Mouse (Mus musculus) adrenal gland, postnatal 10 days (tissue): ENCODE results near the gene Pde1a. TPM values are rescaled to one million over a fixed set of nuclear protein-coding genes. Genes with fewer than 3 reads are reported as not detected.
"Not testable (repeated sequence)": the region's sequence is repeated elsewhere in the genome, so short reads cannot be mapped to it uniquely, and the experiment has no call there.

Experiments used
- DNase-seq: peaks from one replicate; pipeline ENCODE4 v3.0.0; 2021; ENCODE audit warnings: mixed read lengths
- total RNA-seq, 2 experiments: library from RNA; stranded (reverse); gene quantifications; 2 replicates each; pipeline ENCODE4 v1.2.3; 2021

Gene Pde1a
- total RNA-seq, 2 experiments from 2014 or later, result 17.4 to 20.3 TPM

GRCm38 (mm10) chr2:79961421-79961820 lies 167.8 kb downstream of the Pde1a start:
- DNase-seq, result no peak

- DNase-seq, result no peak
Observed at GRCm38 (mm10) chr2:79957659-79958340, 171.5 kb downstream of the Pde1a start.

- DNase-seq, result no peak
Observed at GRCm38 (mm10) chr2:79945898-79946675, 183.2 kb downstream of the Pde1a start.

DNA sequence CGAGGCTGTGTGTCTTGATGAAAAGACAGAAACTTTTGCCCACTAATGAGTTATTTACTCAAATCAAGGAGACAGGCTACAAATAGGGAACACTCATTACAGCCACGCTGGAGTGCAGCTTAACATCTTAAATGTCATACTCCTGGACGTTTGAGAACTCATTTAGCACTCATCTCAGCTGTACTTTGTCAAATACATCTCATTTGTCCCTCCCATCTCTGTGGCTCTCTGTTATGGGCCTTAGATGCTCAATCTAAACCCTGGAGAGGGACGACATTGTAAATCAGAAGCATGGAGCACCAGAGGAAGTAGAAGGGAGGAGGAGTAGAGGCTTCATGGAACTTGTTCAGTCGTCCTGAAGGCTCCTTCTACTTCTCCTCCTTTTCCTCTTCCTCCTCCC lies 194.6 kb downstream of the Pde1a start:
- DNase-seq, result no peak

- DNase-seq, result no peak
Observed at GRCm38 (mm10) chr2:79922356-79922755, 206.9 kb downstream of the Pde1a start.

- no peak for DNase-seq
Observed at GRCm38 (mm10) chr2:79921375-79921774, 207.9 kb downstream of the Pde1a start.

DNA sequence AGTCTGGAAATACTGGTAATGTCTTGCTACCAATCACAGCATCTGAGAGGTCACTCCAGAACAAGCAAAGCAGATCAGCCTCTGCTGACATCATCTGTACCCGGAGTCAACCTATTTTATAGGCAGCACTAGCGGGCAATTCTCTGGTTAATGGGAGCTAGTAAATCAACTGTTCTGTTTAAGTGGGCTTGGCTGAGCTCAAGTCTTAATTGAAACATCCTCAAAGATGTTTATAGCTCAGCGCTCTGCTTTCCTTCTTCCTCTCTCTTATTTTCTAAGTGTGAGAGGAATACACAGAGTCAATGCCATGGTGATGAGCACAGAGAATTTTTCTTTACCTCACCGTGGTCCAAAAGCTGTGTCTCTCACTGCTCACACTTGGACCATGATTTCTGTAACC lies 208.8 kb downstream of the Pde1a start:
- DNase-seq, result no peak

GRCm38 (mm10) chr2:79901841-79902510 lies 227.3 kb downstream of the Pde1a start:
- no peak for DNase-seq

DNA sequence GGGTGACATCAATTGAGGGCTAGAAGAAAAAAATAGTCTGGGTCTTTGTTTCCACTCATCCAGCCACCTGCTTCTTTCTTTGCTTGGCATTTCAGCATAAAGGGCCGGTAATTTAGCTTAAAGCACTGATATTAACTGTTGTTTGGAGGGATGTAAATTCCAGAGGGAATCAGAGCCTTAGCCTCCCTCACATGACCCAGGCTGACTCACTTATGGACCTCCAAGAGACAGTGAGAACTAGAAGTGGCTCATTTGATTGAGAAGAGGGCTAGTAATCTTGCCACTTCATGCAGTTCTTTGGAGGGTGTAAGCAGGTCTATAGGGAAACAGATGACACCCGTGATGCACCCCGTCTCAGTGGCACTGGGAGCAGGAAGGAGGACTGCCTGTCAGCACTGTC lies 230.7 kb downstream of the Pde1a start:
- no peak for DNase-seq

- DNase-seq, result no peak
Observed at GRCm38 (mm10) chr2:79892829-79893228, 236.4 kb downstream of the Pde1a start.

- DNase-seq, result peak; percentile 84
Observed at GRCm38 (mm10) chr2:79891760-79892570, 237.3 kb downstream of the Pde1a start.

DNA sequence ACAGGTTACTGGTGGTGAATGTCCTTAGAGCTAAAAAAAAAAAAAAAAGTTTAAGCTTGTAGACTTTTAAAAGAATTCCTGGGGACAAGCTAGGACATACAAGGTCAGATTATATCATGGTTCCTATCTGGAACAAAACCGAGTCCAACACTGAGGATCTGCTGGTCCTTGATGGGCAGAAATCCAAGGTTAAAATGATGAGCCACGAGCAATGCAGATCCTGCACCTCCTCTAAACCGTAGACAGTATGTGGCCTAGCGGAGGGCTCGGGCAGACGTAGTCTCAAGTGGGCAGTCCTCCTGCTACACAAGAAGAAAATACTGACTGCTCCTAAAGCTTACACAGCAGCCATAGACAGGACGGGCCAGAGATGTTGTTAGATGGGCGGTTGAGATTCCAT lies 238.5 kb downstream of the Pde1a start:
- DNase-seq, result peak; percentile 28

- DNase-seq, result no peak
Observed at GRCm38 (mm10) chr2:79883631-79884350, 245.5 kb downstream of the Pde1a start.

DNA sequence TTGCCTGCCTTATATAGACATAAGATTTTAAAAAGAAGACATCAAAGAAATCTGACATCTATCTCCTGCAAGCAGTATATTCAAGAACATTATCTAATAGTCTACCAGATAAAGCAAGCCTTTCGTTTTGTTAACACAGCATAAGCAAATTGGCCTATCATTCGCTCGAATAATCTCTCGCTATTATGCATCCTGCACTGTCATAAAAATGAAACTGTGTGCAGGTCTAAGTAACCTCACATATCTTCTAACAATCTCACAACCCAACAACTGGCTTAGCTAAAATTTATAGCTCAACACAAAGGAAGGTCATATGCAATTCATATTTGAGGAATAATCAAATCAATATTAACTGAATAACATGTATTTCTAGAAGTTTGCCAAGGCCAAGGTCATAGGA lies 246.0 kb downstream of the Pde1a start:
- DNase-seq, result no peak

DNA sequence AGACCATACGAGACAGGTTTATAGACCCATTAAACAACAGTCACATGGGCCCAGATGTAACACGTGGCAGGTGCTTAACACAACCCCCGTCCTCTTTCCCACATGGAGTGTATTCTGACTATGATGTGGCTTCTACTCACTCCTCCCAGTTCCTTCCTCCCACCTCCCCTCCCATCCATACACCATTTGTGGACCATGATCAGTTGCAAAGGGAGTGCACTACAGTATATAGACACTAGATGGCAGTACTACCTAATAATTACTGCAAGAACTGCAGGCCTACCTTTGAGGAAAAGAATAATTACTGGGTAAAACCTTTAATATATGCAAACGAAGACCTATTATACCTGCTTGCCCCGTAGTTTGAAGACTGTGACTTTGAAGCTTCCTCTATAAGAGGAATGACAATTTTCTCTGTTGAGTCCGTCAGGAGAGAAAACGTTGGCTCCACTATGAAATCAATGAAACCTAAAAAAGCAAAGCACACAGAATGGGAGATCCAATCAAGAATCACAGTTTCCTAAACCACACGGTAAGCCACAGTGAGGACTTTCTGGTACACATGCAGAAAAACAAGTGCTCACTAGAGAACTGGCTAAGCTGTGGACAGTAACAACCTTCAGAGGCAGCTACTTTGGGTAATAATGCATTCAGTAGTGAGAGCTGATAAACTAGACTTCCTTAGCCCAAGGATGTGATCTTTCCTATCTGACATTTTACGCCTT lies 263.8 kb downstream of the Pde1a start:
- DNase-seq, result peak; percentile 13

DNA sequence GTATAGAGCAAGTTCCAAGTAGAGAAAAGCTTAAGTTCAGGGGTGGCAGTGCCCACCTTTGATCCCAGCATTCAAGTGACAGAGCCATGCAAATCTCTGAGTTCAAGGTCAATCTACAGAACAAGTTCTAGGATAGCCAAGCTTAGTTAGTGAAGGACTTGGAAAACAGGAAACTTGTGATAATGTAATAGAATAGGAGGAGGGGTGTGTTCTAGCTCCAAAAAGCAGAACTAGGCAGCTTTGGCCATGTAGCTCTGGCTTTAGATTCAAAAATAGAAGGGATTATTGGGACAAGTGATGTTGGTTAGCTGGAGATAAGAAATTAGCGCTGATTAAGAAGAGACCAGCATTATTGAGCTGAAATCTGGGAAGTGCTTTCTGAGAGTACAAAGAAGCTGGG lies 272.4 kb downstream of the Pde1a start:
- DNase-seq, result no peak

DNA sequence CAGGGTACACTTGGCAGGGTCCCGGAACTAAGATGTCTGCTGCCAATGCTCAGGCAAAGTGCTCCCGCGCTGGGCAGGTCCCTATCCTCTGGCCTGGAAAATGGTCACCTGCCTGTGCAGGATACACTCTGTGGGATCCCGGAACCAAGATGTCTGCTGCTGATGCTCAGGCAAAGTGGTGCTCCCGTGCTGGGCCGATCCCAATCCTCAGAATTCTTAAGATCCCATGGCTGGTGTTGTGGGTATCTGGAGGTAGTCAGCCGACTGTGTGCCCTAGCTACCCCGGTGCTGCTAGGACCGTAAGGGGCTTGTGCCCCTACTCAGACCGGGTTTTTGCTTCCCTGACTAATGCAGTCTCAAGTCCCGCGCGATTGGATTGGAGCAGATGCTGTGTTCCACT lies 281.9 kb downstream of the Pde1a start:
- DNase-seq, result not testable (repeated sequence)

DNA sequence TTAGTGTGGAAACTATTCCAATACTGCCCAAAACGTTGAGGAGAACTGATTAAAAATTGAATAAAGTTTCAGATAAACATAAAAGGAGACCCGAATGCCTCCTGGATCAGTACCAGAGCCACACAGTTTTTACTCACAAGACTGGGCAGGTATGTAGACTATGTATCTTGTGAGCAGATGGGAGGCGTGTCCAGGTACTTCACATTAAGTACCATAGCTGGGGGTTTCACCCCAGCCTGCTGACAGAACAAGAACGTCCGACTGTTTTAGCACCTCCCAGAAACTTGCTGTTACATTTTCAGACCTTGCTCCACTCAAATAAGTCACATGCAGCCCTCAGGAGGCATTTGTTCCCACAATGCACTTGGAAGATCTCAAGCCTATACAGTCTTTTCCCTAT lies 289.7 kb downstream of the Pde1a start:
- no peak for DNase-seq

DNA sequence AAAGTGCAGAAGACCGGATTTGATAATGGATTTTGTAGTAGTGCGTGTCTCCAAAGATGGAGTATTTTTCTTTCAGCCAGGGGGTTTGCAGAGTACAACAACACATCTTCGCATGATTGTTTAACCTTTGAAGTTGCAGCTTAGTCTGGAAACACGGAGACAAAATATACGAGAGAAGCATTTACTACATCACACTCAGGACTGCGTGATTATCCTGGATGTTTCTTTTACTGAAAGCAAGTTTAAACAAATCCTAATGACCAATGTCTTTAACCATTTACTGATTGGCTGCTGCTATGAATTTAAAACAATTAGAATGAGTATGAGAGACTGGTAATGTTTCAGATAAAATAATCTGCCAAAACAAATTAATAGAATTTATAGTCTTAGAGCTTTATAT lies 290.2 kb downstream of the Pde1a start:
- no peak for DNase-seq

- no peak for DNase-seq
Observed at GRCm38 (mm10) chr2:79825853-79826252, 303.4 kb downstream of the Pde1a start.

GRCm38 (mm10) chr2:79819543-79819942 lies 309.7 kb downstream of the Pde1a start:
- DNase-seq, result no peak
